Mouse (Mus musculus): ENCODE results near the gene Mycn. TPM values are rescaled to one million over a fixed set of nuclear protein-coding genes. Genes with fewer than 3 reads are reported as not detected.
A peak's percentile ranks its signal among the peaks of the same experiment; 100 is the strongest.

Gene Mycn
- polyA plus RNA-seq, 1 experiment from 2014 or later = 101 TPM

- no peak overlapping the region for H3K27ac ChIP-seq (replicated peaks)
- H3K4me2 ChIP-seq (replicated peaks) = no peak overlapping the region
- no peak overlapping the region for H3K4me3 ChIP-seq
- H3K9me3 ChIP-seq = no peaks in the 10 kb centered on the region
- WGBS = 31% methylated on average over 12 of the region's 12 CpGs
- H3K36me3 ChIP-seq = no peaks in the 10 kb centered on the region
- no peak for ATAC-seq (ENCODE audit: low FRiP score, low read depth)
- no peaks in the 10 kb centered on the region for H3K27me3 ChIP-seq
- H3K9ac ChIP-seq (replicated peaks) = no peak overlapping the region
- peaks cover 9% of the 10 kb centered on the region; the same call in 1 of the 2 replicates for H3K4me1 ChIP-seq
Measured at GRCm38 (mm10) chr12:12920166-12921157, 21.3 kb downstream of the Mycn start.

- no peak overlapping the region for H3K4me2 ChIP-seq (replicated peaks)
- H3K27me3 ChIP-seq = 0 out of 2 replicates have a peak, but pooled peaks cover 6% of the 10 kb centered on the region
- H3K9me3 ChIP-seq = no peaks in the 10 kb centered on the region
- H3K4me3 ChIP-seq = no peak overlapping the region
- ATAC-seq (ENCODE audit: low FRiP score, low read depth) = no peak
- no peak overlapping the region for H3K27ac ChIP-seq (replicated peaks)
- 56% methylated on average over 9 of the region's 9 CpGs for WGBS
- peaks cover 9% of the 10 kb centered on the region; the same call in 1 of the 2 replicates for H3K4me1 ChIP-seq
- no peaks in the 10 kb centered on the region for H3K36me3 ChIP-seq
- H3K9ac ChIP-seq (replicated peaks) = no peak overlapping the region
Measured at GRCm38 (mm10) chr12:12916298-12916697, 25.4 kb downstream of the Mycn start.

- Histone ChIP-seq H3K27me3 (peaks cover 7% of the 10 kb centered on the region; the same call in 1 of the 2 replicates), H3K36me3 (no peaks in the 10 kb centered on the region), H3K4me2 (replicated peaks) (no peak overlapping the region), H3K9ac (replicated peaks) (no peak overlapping the region), H3K9me3 (no peaks in the 10 kb centered on the region), H3K4me3 (no peak overlapping the region), H3K27ac (replicated peaks) (no peak overlapping the region), H3K4me1 (peaks cover 21% of the 10 kb centered on the region)
- no peak for ATAC-seq (ENCODE audit: low FRiP score, low read depth)
- 84% methylated on average over 11 of the region's 11 CpGs for WGBS
Measured at GRCm38 (mm10) chr12:12910356-12910979, 31.2 kb downstream of the Mycn start.

GRCm38 (mm10) chr12:12909631-12910277, 32.0 kb downstream of the Mycn start:
- H3K27ac ChIP-seq (replicated peaks) = no peak overlapping the region

DNA sequence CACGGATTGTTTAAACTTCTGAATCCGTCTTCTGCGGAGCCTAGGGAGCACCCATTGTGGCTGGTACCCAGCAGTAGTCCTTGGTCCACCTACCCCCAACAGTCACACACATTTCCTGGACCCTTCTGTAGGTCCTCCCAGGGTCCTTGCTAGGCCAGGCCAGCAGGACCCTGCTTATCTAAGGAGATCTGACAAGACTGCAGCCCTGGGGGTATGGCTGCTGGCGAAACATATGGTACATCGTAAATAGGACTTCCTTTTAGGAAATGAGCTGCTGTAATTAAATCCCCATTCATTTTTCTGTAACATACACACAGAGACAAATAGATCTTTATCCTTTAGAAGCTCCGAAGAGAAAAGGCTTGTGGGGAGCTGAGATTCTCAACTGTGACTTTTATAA, 34.9 kb downstream of the Mycn start:
- Histone ChIP-seq H3K36me3 (no peaks in the 10 kb centered on the region), H3K4me2 (replicated peaks) (no peak overlapping the region), H3K9me3 (no peaks in the 10 kb centered on the region), H3K4me1 (peaks cover 42% of the 10 kb centered on the region), H3K4me3 (no peak overlapping the region), H3K27ac (replicated peaks) (no peak overlapping the region), H3K9ac (replicated peaks) (no peak overlapping the region), H3K27me3 (peaks cover 3% of the 10 kb centered on the region; the same call in 1 of the 2 replicates)
- ATAC-seq (ENCODE audit: low FRiP score, low read depth) = no peak
- WGBS = 72% methylated on average over 6 of the region's 6 CpGs

More at GRCm38 (mm10) chr12:12909631-12910277, 32.0 kb downstream of the Mycn start:
- peak; percentile 20 for ATAC-seq (ENCODE audit: low FRiP score, low read depth)
- H3K4me2 ChIP-seq (replicated peaks) = 0 out of 2 replicates have a peak overlapping the region, but pooled peaks have one; percentile 13
- no peak overlapping the region for H3K4me3 ChIP-seq
- peaks cover 28% of the 10 kb centered on the region for H3K4me1 ChIP-seq
- no peaks in the 10 kb centered on the region for H3K9me3 ChIP-seq
- peaks cover 9% of the 10 kb centered on the region; the same call in 1 of the 2 replicates for H3K27me3 ChIP-seq
- no peak overlapping the region for H3K9ac ChIP-seq (replicated peaks)
- no peaks in the 10 kb centered on the region for H3K36me3 ChIP-seq
- 54% methylated on average over 16 of the region's 16 CpGs for WGBS

DNA sequence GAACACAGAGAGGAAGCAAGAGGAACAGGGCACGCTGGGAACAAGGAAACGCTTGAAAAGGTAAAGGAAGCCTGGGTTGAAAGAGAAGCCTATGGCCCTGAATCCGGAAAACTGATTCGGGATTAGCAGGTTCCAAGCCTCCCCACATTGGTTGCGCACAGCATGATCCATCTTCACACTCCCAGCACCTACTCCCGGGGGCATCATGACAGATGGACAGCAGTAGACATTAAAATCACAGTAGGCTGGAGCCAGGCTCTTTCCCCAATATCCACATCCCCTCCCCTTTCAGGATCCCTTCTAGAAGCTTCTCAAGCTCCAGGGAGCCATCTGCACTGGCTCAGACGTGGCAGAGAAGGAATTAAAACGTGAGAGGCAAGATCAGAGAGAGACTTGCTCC, 35.4 kb downstream of the Mycn start:
- no peak overlapping the region for H3K27ac ChIP-seq (replicated peaks)
- H3K9ac ChIP-seq (replicated peaks) = no peak overlapping the region
- H3K36me3 ChIP-seq = no peaks in the 10 kb centered on the region
- H3K9me3 ChIP-seq = no peaks in the 10 kb centered on the region
- no peak overlapping the region for H3K4me2 ChIP-seq (replicated peaks)
- peaks cover 42% of the 10 kb centered on the region for H3K4me1 ChIP-seq
- no peak overlapping the region for H3K4me3 ChIP-seq
- peaks cover 3% of the 10 kb centered on the region; the same call in 1 of the 2 replicates for H3K27me3 ChIP-seq
- ATAC-seq (ENCODE audit: low FRiP score, low read depth) = no peak
- 57% methylated on average over 8 of the region's 8 CpGs for WGBS

DNA sequence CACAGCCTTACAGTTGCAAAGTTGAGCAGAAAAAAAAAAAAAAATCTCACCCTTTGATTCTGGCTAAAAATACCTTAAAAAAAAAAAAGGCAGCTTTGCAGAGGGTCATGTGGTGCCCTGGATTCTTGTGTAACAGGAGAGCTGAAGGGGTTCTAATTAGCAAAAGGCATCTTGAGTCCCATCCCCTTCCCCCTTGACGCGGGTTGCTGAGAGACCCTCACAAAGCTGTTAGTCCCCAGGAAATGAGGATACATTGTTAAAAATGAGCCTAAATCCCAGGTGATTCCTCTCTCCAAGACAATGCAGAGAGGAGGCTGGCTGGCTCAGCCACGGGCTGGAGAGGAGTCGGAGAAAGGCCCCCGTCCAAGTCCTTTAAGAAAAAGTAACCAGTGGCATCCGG, 36.6 kb downstream of the Mycn start:
- Histone ChIP-seq H3K36me3 (no peaks in the 10 kb centered on the region), H3K9ac (replicated peaks) (no peak overlapping the region), H3K4me3 (no peak overlapping the region), H3K4me1 (peaks cover 42% of the 10 kb centered on the region), H3K27me3 (peaks cover 3% of the 10 kb centered on the region; the same call in 1 of the 2 replicates), H3K9me3 (no peaks in the 10 kb centered on the region), H3K4me2 (replicated peaks) (peak overlapping the region; percentile 60), H3K27ac (replicated peaks) (peak overlapping the region; percentile 92)
- ATAC-seq (ENCODE audit: low FRiP score, low read depth) = peak; percentile 24
- 22% methylated on average over 6 of the region's 6 CpGs for WGBS

- no peaks in the 10 kb centered on the region for H3K36me3 ChIP-seq
- H3K9ac ChIP-seq (replicated peaks) = peak overlapping the region; percentile 74
- WGBS = 4% methylated on average over 23 of the region's 23 CpGs
- peak overlapping the region; percentile 29 for H3K4me3 ChIP-seq
- H3K4me2 ChIP-seq (replicated peaks) = peak overlapping the region; percentile 60
- peaks cover 3% of the 10 kb centered on the region; the same call in 1 of the 2 replicates for H3K27me3 ChIP-seq
- ATAC-seq (ENCODE audit: low FRiP score, low read depth) = peak; percentile 97
- peak overlapping the region; percentile 92 for H3K27ac ChIP-seq (replicated peaks)
- H3K4me1 ChIP-seq = peaks cover 38% of the 10 kb centered on the region
- H3K9me3 ChIP-seq = no peaks in the 10 kb centered on the region
Measured at GRCm38 (mm10) chr12:12904512-12904953, 37.2 kb downstream of the Mycn start.

DNA sequence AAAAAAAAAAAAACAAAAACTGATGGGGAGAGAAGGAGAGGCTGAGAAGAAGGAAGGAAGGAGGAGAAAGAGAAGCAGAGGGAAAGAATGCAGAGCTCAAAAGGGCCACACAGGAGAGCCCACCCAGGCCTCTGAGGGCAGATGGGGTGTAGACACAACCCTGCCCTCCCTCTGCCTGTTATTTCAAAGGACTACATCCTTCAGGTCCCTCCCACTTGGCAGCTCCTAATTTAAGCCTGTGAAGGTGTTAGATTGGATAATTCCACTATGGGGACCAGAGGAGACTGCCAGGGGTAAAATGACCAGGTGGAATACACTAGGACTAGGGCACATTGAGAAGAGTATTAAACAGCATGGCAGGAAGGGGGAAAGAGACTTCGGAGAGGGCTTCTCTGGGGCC, 37.6 kb downstream of the Mycn start:
- no peaks in the 10 kb centered on the region for H3K9me3 ChIP-seq
- H3K27ac ChIP-seq (replicated peaks) = peak overlapping the region; percentile 92
- H3K4me2 ChIP-seq (replicated peaks) = peak overlapping the region; percentile 60
- peak overlapping the region; percentile 74 for H3K9ac ChIP-seq (replicated peaks)
- no peaks in the 10 kb centered on the region for H3K36me3 ChIP-seq
- H3K4me3 ChIP-seq = peak overlapping the region; percentile 29; the same call in 1 of the 2 replicates
- 13% methylated on average over 1 of the region's 1 CpGs for WGBS
- peaks cover 33% of the 10 kb centered on the region for H3K4me1 ChIP-seq
- ATAC-seq (ENCODE audit: low FRiP score, low read depth) = no peak
- peaks cover 3% of the 10 kb centered on the region; the same call in 1 of the 2 replicates for H3K27me3 ChIP-seq

- H3K27me3 ChIP-seq = peaks cover 8% of the 10 kb centered on the region; the same call in 1 of the 2 replicates
- H3K4me3 ChIP-seq = no peak overlapping the region
- no peak overlapping the region for H3K9ac ChIP-seq (replicated peaks)
- no peak overlapping the region for H3K27ac ChIP-seq (replicated peaks)
- peaks cover 31% of the 10 kb centered on the region for H3K4me1 ChIP-seq
- no peaks in the 10 kb centered on the region for H3K36me3 ChIP-seq
- ATAC-seq (ENCODE audit: low FRiP score, low read depth) = no peak
- WGBS = 89% methylated on average over 1 of the region's 1 CpGs
- no peak overlapping the region for H3K4me2 ChIP-seq (replicated peaks)
- no peaks in the 10 kb centered on the region for H3K9me3 ChIP-seq
Measured at GRCm38 (mm10) chr12:12902403-12902802, 39.3 kb downstream of the Mycn start.

- H3K9ac ChIP-seq (replicated peaks) = no peak overlapping the region
- H3K27ac ChIP-seq (replicated peaks) = no peak overlapping the region
- ATAC-seq (ENCODE audit: low FRiP score, low read depth) = no peak
Measured at GRCm38 (mm10) chr12:12898356-12899126, 43.2 kb downstream of the Mycn start.

More at GRCm38 (mm10) chr12:12898356-12899126, 43.2 kb downstream of the Mycn start:
- WGBS = 65% methylated on average over 2 of the region's 2 CpGs
- Histone ChIP-seq H3K4me3 (no peak overlapping the region), H3K4me1 (peaks cover 2% of the 10 kb centered on the region; the same call in 1 of the 2 replicates), H3K9me3 (no peaks in the 10 kb centered on the region), H3K4me2 (replicated peaks) (no peak overlapping the region), H3K36me3 (no peaks in the 10 kb centered on the region), H3K27me3 (0 out of 2 replicates have a peak, but pooled peaks cover 6% of the 10 kb centered on the region)
